Mouse (Mus musculus): ENCODE data around the gene Pomt1. TPM values are rescaled to one million over a fixed set of nuclear protein-coding genes. Genes with fewer than 3 reads are reported as not detected.
"Not testable (repeated sequence)": the region's sequence is repeated elsewhere in the genome, so short reads cannot be mapped to it uniquely, and the experiment has no call there.

Gene Pomt1
- polyA plus RNA-seq, 1 experiment from 2014 or later: 23.7 TPM

GRCm38 (mm10) chr2:32288371-32288931, 52.1 kb downstream of the Pomt1 start:
- H3K4me2 ChIP-seq: peak overlapping the region; percentile 79
- WGBS: 2% methylated on average over 26 of the region's 29 CpGs

DNA sequence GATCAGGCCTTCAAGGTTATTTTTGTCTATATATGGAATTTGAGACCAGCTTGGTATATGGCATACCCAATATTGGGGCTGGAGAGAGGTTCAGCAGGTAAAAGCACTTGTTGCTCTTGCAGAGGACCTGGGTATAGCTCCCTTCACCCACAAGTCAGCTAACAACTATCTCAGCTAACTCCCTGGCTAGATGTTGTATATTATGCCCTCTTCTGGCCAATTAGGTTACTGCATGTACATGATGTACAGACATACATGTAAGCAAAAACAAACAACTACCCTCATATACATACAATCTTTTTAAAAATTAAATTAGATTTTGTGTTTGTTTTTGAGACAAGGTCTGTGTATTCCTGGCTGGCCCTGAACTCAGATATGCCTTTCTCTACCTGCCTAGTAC, 53.2 kb downstream of the Pomt1 start:
- Histone ChIP-seq H3K4me2 (peak overlapping the region; percentile 79; the same call in 1 of the 2 replicates), H3K9ac (no peak overlapping the region)
- no peak for ATAC-seq

More at GRCm38 (mm10) chr2:32288371-32288931, 52.1 kb downstream of the Pomt1 start:
- Histone ChIP-seq H3K9ac (peak overlapping the region; percentile 84), H3K27me3 (no peaks in the 10 kb centered on the region), H3K27ac (0 out of 2 replicates have a peak overlapping the region, but pooled peaks have one; percentile 19), H3K36me3 (ENCODE audit: poor library complexity, severe bottlenecking) (peaks cover 30% of the 10 kb centered on the region), H3K4me1 (peaks cover 22% of the 10 kb centered on the region), H3K4me3 (peak overlapping the region; percentile 82), H3K9me3 (replicated peaks) (no peaks in the 10 kb centered on the region)
- peak; percentile 67 for ATAC-seq

GRCm38 (mm10) chr2:32294348-32294747, 58.0 kb downstream of the Pomt1 start:
- H3K4me2 ChIP-seq: no peak overlapping the region
- peaks cover 51% of the 10 kb centered on the region for H3K36me3 ChIP-seq (ENCODE audit: poor library complexity, severe bottlenecking)
- H3K4me3 ChIP-seq: no peak overlapping the region
- no peak overlapping the region for H3K27ac ChIP-seq
- H3K9ac ChIP-seq: no peak overlapping the region
- no peak for ATAC-seq
- H3K9me3 ChIP-seq (replicated peaks): no peaks in the 10 kb centered on the region
- no peaks in the 10 kb centered on the region for H3K27me3 ChIP-seq
- WGBS: 89% methylated on average over 8 of the region's 8 CpGs
- peaks cover 2% of the 10 kb centered on the region for H3K4me1 ChIP-seq

More for the DNA sequence above, 53.2 kb downstream of the Pomt1 start:
- Histone ChIP-seq H3K27ac (no peak overlapping the region), H3K27me3 (no peaks in the 10 kb centered on the region), H3K36me3 (ENCODE audit: poor library complexity, severe bottlenecking) (peaks cover 24% of the 10 kb centered on the region), H3K4me3 (peak overlapping the region; percentile 82; the same call in 1 of the 2 replicates), H3K9me3 (replicated peaks) (no peaks in the 10 kb centered on the region), H3K4me1 (peaks cover 22% of the 10 kb centered on the region)

GRCm38 (mm10) chr2:32295285-32295684, 58.9 kb downstream of the Pomt1 start:
- Histone ChIP-seq H3K4me1 (no peaks in the 10 kb centered on the region), H3K36me3 (ENCODE audit: poor library complexity, severe bottlenecking) (peaks cover 61% of the 10 kb centered on the region), H3K9ac (no peak overlapping the region), H3K27me3 (no peaks in the 10 kb centered on the region), H3K4me3 (no peak overlapping the region), H3K27ac (no peak overlapping the region), H3K9me3 (replicated peaks) (no peaks in the 10 kb centered on the region), H3K4me2 (no peak overlapping the region)
- no peak for ATAC-seq
- WGBS: 86% methylated on average over 3 of the region's 3 CpGs

GRCm38 (mm10) chr2:32295842-32296241, 59.5 kb downstream of the Pomt1 start:
- not testable (repeated sequence) for H3K9ac ChIP-seq; H3K4me3 ChIP-seq; H3K4me2 ChIP-seq; H3K4me1 ChIP-seq; ATAC-seq; H3K27ac ChIP-seq; H3K27me3 ChIP-seq; H3K9me3 ChIP-seq (replicated peaks)
- peaks cover 64% of the 10 kb centered on the region for H3K36me3 ChIP-seq (ENCODE audit: poor library complexity, severe bottlenecking)
- WGBS: 81% methylated on average over 2 of the region's 2 CpGs

DNA sequence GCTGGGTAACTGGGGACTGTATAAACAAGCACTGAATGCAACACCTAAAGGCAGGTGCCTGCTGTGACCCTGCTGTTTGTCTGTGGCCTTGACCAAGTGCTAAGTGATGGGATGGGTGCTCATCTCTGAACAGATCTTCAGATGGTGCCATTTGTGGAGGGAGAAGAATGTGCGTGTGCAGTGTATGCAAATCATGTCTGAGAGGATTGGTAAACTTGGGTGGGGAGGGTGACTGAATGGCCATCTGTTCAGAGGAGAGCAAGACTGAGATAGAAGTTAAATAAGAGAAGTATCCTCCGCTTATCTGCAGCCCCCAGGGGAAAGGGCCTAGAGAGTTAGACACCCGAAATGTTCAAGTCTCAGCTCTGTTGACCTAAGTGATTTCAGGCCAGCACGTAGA, 63.1 kb downstream of the Pomt1 start:
- H3K4me2 ChIP-seq: no peak overlapping the region
- H3K4me3 ChIP-seq: no peak overlapping the region
- H3K36me3 ChIP-seq (ENCODE audit: poor library complexity, severe bottlenecking): peaks cover 88% of the 10 kb centered on the region
- ATAC-seq: no peak
- H3K27me3 ChIP-seq: no peaks in the 10 kb centered on the region
- H3K4me1 ChIP-seq: no peaks in the 10 kb centered on the region
- no peaks in the 10 kb centered on the region for H3K9me3 ChIP-seq (replicated peaks)
- 92% methylated on average over 4 of the region's 4 CpGs for WGBS
- no peak overlapping the region for H3K27ac ChIP-seq
- H3K9ac ChIP-seq: no peak overlapping the region

DNA sequence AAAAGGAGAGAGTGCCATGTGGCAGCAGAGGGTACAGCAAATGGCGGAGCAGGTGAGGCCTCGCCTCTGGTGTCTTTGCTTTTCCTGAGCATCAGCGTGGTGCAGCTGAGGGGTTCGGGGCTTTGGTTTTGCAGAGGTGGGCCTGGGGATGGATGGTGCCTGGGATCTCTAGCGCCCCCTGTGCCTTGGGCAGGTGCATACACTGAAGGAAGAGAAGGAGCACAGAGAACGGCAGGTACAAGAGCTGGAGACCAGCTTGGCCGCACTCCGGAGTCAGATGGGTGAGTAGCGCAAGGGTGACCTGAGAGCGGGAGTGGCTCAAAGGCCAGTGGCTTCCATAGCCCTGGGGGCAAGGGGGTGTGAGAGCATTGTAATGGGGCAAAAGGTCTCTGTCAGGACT, 66.6 kb downstream of the Pomt1 start:
- H3K4me1 ChIP-seq: no peaks in the 10 kb centered on the region
- 90% methylated on average over 10 of the region's 10 CpGs for WGBS
- no peak overlapping the region for H3K4me2 ChIP-seq
- no peak overlapping the region for H3K4me3 ChIP-seq
- peaks cover 97% of the 10 kb centered on the region for H3K36me3 ChIP-seq (ENCODE audit: poor library complexity, severe bottlenecking)
- H3K9me3 ChIP-seq (replicated peaks): no peaks in the 10 kb centered on the region
- ATAC-seq: no peak
- H3K9ac ChIP-seq: no peak overlapping the region
- no peak overlapping the region for H3K27ac ChIP-seq
- no peaks in the 10 kb centered on the region for H3K27me3 ChIP-seq

DNA sequence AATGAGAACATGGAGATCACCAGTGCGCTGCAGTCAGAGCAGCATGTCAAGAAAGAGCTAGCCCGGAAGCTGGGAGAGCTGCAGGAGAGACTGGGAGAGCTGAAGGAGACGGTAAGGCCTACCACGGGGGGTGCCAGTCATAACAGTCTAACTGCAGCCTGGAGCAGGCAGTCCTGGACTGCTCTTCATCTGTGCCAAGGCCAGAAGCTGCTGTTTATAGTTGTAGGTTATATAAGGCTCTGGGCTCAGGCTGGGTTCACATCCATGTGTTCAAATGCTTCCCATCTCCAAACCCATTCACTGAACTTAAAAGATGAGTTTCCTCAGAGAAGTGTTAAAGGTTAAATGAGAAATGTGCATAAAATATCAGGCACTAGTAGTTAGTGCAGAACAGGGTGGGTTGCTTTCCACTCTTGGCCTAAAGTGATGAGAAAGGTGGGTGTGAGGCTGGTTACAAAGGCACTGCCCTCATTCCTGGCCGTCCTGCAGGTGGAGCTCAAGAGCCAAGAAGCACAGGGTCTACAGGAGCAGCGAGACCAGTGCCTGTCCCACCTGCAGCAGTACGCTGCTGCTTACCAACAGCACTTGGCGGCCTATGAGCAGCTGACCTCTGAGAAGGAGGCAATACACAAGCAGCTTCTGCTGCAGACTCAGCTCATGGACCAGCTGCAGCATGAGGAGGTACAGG, 67.9 kb downstream of the Pomt1 start:
- Histone ChIP-seq H3K9me3 (replicated peaks) (no peaks in the 10 kb centered on the region), H3K4me2 (no peak overlapping the region), H3K9ac (no peak overlapping the region), H3K36me3 (ENCODE audit: poor library complexity, severe bottlenecking) (peaks cover 93% of the 10 kb centered on the region), H3K4me1 (no peaks in the 10 kb centered on the region), H3K4me3 (no peak overlapping the region), H3K27ac (no peak overlapping the region), H3K27me3 (no peaks in the 10 kb centered on the region)
- 53% methylated on average over 8 of the region's 8 CpGs for WGBS
- ATAC-seq: peak; percentile 48

Other genes with a start within 250 kb of the Pomt1 start
- 0.36 and 0.73 TPM in 2 replicates for gene Fam78a, start 151.7 kb upstream of the Pomt1 start, polyA plus RNA-seq (2015; fragmentation: Nextera tagmentation; extraction: Ambion mirVana)
- 10.3 and 11.9 TPM in 2 replicates for gene Plpp7, start 141.1 kb upstream of the Pomt1 start, polyA plus RNA-seq (2015; fragmentation: Nextera tagmentation; extraction: Ambion mirVana)
- 53.0 and 57.4 TPM in 2 replicates for gene Prrc2b, start 85.5 kb upstream of the Pomt1 start, polyA plus RNA-seq (2015; fragmentation: Nextera tagmentation; extraction: Ambion mirVana)
- 76.9 and 89.3 TPM in 2 replicates for gene Uck1, start 23.6 kb downstream of the Pomt1 start, polyA plus RNA-seq (2015; fragmentation: Nextera tagmentation; extraction: Ambion mirVana)
- gene Golga2, start 50.8 kb downstream of the Pomt1 start, polyA plus RNA-seq (2015; fragmentation: Nextera tagmentation; extraction: Ambion mirVana): 20.5 and 23.4 TPM in 2 replicates
- gene Swi5, start 51.5 kb downstream of the Pomt1 start, polyA plus RNA-seq (2015; fragmentation: Nextera tagmentation; extraction: Ambion mirVana): 466 and 470 TPM in 2 replicates
- 49.0 and 52.4 TPM in 2 replicates for gene Ciz1, start 115.7 kb downstream of the Pomt1 start, polyA plus RNA-seq (2015; fragmentation: Nextera tagmentation; extraction: Ambion mirVana)
- gene Dnm1, start 116.7 kb downstream of the Pomt1 start, polyA plus RNA-seq (2015; fragmentation: Nextera tagmentation; extraction: Ambion mirVana): 13.7 and 20.2 TPM in 2 replicates
- gene 1110008P14Rik, start 145.3 kb downstream of the Pomt1 start, polyA plus RNA-seq (2015; fragmentation: Nextera tagmentation; extraction: Ambion mirVana): 59.6 and 60.4 TPM in 2 replicates
- gene Lcn2, start 151.7 kb downstream of the Pomt1 start, polyA plus RNA-seq (2015; fragmentation: Nextera tagmentation; extraction: Ambion mirVana): 0.20 TPM in 1 of 2 replicates, not detected in the other
- 28.5 and 30.1 TPM in 2 replicates for gene Ptges2, start 159.3 kb downstream of the Pomt1 start, polyA plus RNA-seq (2015; fragmentation: Nextera tagmentation; extraction: Ambion mirVana)
- 5.4 and 5.6 TPM in 2 replicates for gene Naif1, start 213.9 kb downstream of the Pomt1 start, polyA plus RNA-seq (2015; fragmentation: Nextera tagmentation; extraction: Ambion mirVana)
- gene Slc25a25, start 214.9 kb downstream of the Pomt1 start, polyA plus RNA-seq (2015; fragmentation: Nextera tagmentation; extraction: Ambion mirVana): 37.4 and 42.4 TPM in 2 replicates